Mouse (Mus musculus) adrenal gland, adult (tissue): ENCODE data around the gene Nudt22.

Source experiments
- DNase-seq, 2 experiments: peaks; one replicate each; pipeline ENCODE4 v3.0.0; 2022 to 2023; ENCODE audit warnings: low spot score in 1 of 2; ENCODE audit not compliant: inconsistent age in 2 of 2

Gene Nudt22

GRCm38 (mm10) chr19:6950613-6951153 lies 45.2 kb downstream of the Nudt22 start:
- DNase-seq: peak; percentile 76 to 94

- DNase-seq: peak in 1 of 2 experiments; percentile 46
These were observed 46.0 kb downstream of the Nudt22 start for GRCm38 (mm10) chr19:6949951-6950350.

GRCm38 (mm10) chr19:6949532-6949931 lies 46.4 kb downstream of the Nudt22 start:
- DNase-seq: no peak

GRCm38 (mm10) chr19:6948186-6948585 lies 47.7 kb downstream of the Nudt22 start:
- no peak for DNase-seq

GRCm38 (mm10) chr19:6947742-6948141 lies 48.2 kb downstream of the Nudt22 start:
- no peak for DNase-seq

GRCm38 (mm10) chr19:6943709-6944108 lies 52.2 kb downstream of the Nudt22 start:
- peak in 1 of 2 experiments; percentile 47 for DNase-seq
